Mouse (Mus musculus) brain, embryonic 14.5 days (tissue): ENCODE measurements around the gene Srr. TPM values are rescaled to one million over a fixed set of nuclear protein-coding genes. Genes with fewer than 3 reads are reported as not detected.
A peak's percentile ranks its signal among the peaks of the same experiment; 100 is the strongest.

Experiments used
- DNase-seq: peaks from one replicate; pipeline ENCODE4 v3.0.0-alpha.2; 2011; ENCODE audit warnings: low read depth
- CTCF ChIP-seq: fragments of 200-500 bp; IDR thresholded peaks from 2 replicates; pipeline ENCODE4 v1.5.1; 2012; ENCODE audit warnings: inconsistent platforms, mild to moderate bottlenecking, moderate library complexity, borderline replicate concordance; ENCODE audit not compliant: insufficient read depth, insufficient read length; ENCODE audit errors: extremely low read depth
- POLR2A ChIP-seq: fragments of 200-500 bp; IDR thresholded peaks from 2 replicates; pipeline ENCODE4 v1.6.1; 2012; ENCODE audit warnings: mild to moderate bottlenecking, inconsistent platforms, borderline replicate concordance; ENCODE audit not compliant: poor library complexity, insufficient read depth, insufficient read length, severe bottlenecking; ENCODE audit errors: extremely low read depth
- polyA plus RNA-seq: library from polyadenylated mRNA; depleted of rRNA; stranded (reverse); fragments of >200 nt; gene quantifications from 2 replicates; pipeline ENCODE4 v1.2.3, GENCODE M21; 2012

The Srr gene
- polyA plus RNA-seq, 1 experiment: 33.0 TPM

- TF ChIP-seq POLR2A: peak; percentile 62; the same call in 1 of the 2 replicates
- TF ChIP-seq CTCF: no peak
- peak; percentile 84 for DNase-seq
These were observed 28.7 kb downstream of the Srr start, which contains the start of gene Sgsm2 for GRCm38 (mm10) chr11:74896901-74897677. Gene Sgsm2, minus strand, starts transcription at chr11:74897060.

- TF ChIP-seq POLR2A (no peak), CTCF (peak; percentile 47)
- DNase-seq: peak; percentile 67
These were observed 29.5 kb downstream of the Srr start for GRCm38 (mm10) chr11:74895980-74896900.

GRCm38 (mm10) chr11:74894619-74895018, 31.1 kb downstream of the Srr start:
- no peak for DNase-seq
- TF ChIP-seq CTCF (no peak), POLR2A (no peak)

- peak; percentile 59 for DNase-seq
- TF ChIP-seq POLR2A (no peak), CTCF (no peak)
These were observed 42.6 kb downstream of the Srr start for GRCm38 (mm10) chr11:74883098-74883497.

GRCm38 (mm10) chr11:74881979-74882378, 43.8 kb downstream of the Srr start:
- peak; percentile 45 for DNase-seq

GRCm38 (mm10) chr11:74880999-74881398, 44.7 kb downstream of the Srr start:
- DNase-seq: no peak
- TF ChIP-seq CTCF (no peak), POLR2A (no peak)

More at GRCm38 (mm10) chr11:74881979-74882378, 43.8 kb downstream of the Srr start:
- TF ChIP-seq POLR2A: no peak
- no peak for TF ChIP-seq CTCF

- TF ChIP-seq CTCF: no peak
- TF ChIP-seq POLR2A: no peak
- peak; percentile 94 for DNase-seq
These were observed 48.9 kb downstream of the Srr start for GRCm38 (mm10) chr11:74876801-74877200.

- TF ChIP-seq CTCF: no peak
- no peak for TF ChIP-seq POLR2A
- DNase-seq: no peak
These were observed 51.1 kb downstream of the Srr start for GRCm38 (mm10) chr11:74874630-74875029.

GRCm38 (mm10) chr11:74870991-74871622, 54.6 kb downstream of the Srr start:
- DNase-seq: peak; percentile 74
- TF ChIP-seq POLR2A: no peak
- no peak for TF ChIP-seq CTCF

- no peak for DNase-seq
- TF ChIP-seq CTCF (no peak), POLR2A (no peak)
These were observed 55.2 kb downstream of the Srr start for GRCm38 (mm10) chr11:74870544-74870943.

GRCm38 (mm10) chr11:74869603-74870002, 56.1 kb downstream of the Srr start:
- TF ChIP-seq POLR2A (no peak), CTCF (no peak)
- peak; percentile 50 for DNase-seq
